Mouse (Mus musculus) G1E (cell line): ENCODE results near the gene Cygb. TPM values are rescaled to one million over a fixed set of nuclear protein-coding genes. Genes with fewer than 3 reads are reported as not detected.
"Not testable (repeated sequence)": the region's sequence is repeated elsewhere in the genome, so short reads cannot be mapped to it uniquely, and the experiment has no call there.

Source experiments
- ATAC-seq: 2 replicates; pipeline ENCODE4 v1.8.0; 2016; ENCODE audit warnings: mild to moderate bottlenecking; ENCODE audit not compliant: insufficient number of reproducible peaks, poor library complexity, low FRiP score, severe bottlenecking; ENCODE audit errors: extremely low read depth
- DNase-seq: peaks from one replicate; pipeline ENCODE4 v3.0.0; 2012; ENCODE audit warnings: low spot score
- H3K27me3 ChIP-seq: 2 replicates; pipeline ENCODE4 v1.6.1; 2012; ENCODE audit warnings: mild to moderate bottlenecking, low read length, inconsistent platforms; ENCODE audit not compliant: insufficient read depth
- H3K36me3 ChIP-seq: replicated peaks from 2 replicates; pipeline ENCODE3; 2012; ENCODE audit warnings: mild to moderate bottlenecking, inconsistent platforms
- H3K4me1 ChIP-seq: 2 replicates; pipeline ENCODE4 v1.6.1; 2012; ENCODE audit warnings: low read depth, low read length, inconsistent platforms, mixed read lengths; ENCODE audit not compliant: insufficient read depth
- H3K4me3 ChIP-seq: 2 replicates; pipeline ENCODE4 v1.5.1; 2012; ENCODE audit warnings: low read depth, mild to moderate bottlenecking, inconsistent platforms, low read length, moderate library complexity, mixed read lengths
- H3K9me3 ChIP-seq: replicated peaks from 2 replicates; pipeline ENCODE4 v1.6.1; 2012; ENCODE audit warnings: inconsistent platforms
- CTCF ChIP-seq: IDR thresholded peaks from 2 replicates; pipeline ENCODE4 v1.5.1; 2012; ENCODE audit warnings: low read depth, low read length, inconsistent platforms, mixed read lengths
- GATA1 ChIP-seq: IDR thresholded peaks from 2 replicates; pipeline ENCODE4 v1.6.1; 2012; ENCODE audit warnings: borderline replicate concordance, low read length, inconsistent platforms, mixed read lengths
- GATA2 ChIP-seq: IDR thresholded peaks from 2 replicates; pipeline ENCODE4 v1.6.1; 2012; ENCODE audit warnings: low read depth, low read length, inconsistent platforms, borderline replicate concordance
- POLR2AphosphoS5 ChIP-seq: IDR thresholded peaks from 2 replicates; pipeline ENCODE4 v1.6.1; 2012; ENCODE audit warnings: low read depth, low read length, inconsistent platforms; ENCODE audit not compliant: insufficient replicate concordance
- TAL1 ChIP-seq: conservative IDR thresholded peaks from 2 replicates; pipeline ENCODE4 v1.6.1; 2012; ENCODE audit warnings: low read depth, low read length, inconsistent platforms, mixed read lengths
- polyA plus RNA-seq: library from polyadenylated mRNA; stranded (reverse); fragments of >175 nt; gene quantifications from 2 replicates; pipeline ENCODE4 v1.2.3, GENCODE M21; 2012
- total RNA-seq, 2 experiments: library from RNA; stranded (forward) in 1 of 2; stranded (reverse) in 1 of 2; fragments of 200-1000 nt in 1 of 2; fragments of >200 nt in 1 of 2; fragmentation: Nextera tagmentation in 1 of 2; gene quantifications; 2 replicates each; pipeline ENCODE4 v1.2.3; 2014 to 2017

Gene Cygb
- total and polyA plus RNA-seq, 3 experiments = 0.05 TPM; not detected in 2

DNA sequence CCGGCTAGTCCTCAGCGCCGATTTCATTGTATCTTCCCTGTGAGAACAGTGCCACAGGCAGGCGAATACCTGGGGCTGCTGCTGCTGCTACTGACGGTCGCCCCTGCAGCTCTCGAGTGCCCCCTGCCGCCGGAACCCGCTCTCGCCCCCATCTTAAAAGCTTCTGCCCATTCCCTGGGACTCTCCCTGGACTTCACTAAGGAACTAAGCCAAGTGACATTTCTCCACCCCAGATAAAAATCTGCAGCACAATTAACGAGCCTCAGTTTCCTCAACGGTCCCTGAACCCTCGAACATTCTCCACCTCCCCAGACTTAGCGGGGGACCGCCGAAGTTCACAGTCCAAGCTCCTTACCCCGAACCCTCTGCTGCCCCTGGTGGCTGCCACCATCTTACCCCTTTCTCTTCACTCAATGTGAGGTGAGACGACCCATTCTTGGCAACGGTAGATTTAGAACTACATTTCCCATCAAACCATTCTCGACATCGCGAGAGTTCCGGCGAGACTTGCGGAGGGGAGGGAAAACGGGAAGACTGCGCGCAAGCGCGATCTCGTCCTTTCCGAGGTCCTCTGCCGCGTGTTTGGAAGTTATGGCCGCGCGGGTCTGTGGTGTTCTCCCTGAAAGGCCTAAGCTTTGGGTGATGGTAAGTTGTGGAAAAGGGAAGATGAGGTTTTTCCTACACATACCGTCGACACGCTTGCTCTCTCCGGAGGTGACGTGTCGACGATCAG, 17.2 kb upstream of the Cygb start:
- Histone ChIP-seq H3K9me3 (no peaks in the 10 kb centered on the region), H3K27me3 (peaks cover 16% of the 10 kb centered on the region), H3K4me3 (peak overlapping the region; percentile 80), H3K4me1 (peaks cover 66% of the 10 kb centered on the region), H3K36me3 (peaks cover 43% of the 10 kb centered on the region)
- TF ChIP-seq POLR2AphosphoS5 (no peak), CTCF (peak; percentile 61)
- DNase-seq (peak; percentile 76), ATAC-seq (peak; percentile 85)

DNA sequence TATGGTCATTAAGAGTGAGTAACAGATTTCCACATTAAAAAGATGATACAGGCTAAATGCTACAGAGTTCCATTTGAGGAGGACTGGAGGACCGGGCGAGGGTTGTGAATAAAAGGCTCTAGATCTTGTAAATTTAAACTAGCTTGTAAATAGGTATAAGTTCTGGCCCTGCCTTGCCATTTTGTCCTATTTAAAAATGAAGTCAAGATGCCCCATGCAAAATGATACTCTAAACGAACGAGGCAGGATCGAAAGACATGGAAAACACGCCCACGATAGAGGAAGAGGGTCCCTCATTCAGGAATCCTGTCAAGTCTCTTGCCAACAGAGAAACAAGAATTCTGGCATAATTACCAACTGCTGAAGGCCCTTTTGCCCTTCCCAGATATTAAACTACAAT, 16.3 kb upstream of the Cygb start:
- H3K27me3 ChIP-seq = peaks cover 17% of the 10 kb centered on the region
- ATAC-seq = no peak
- peaks cover 66% of the 10 kb centered on the region for H3K4me1 ChIP-seq
- TF ChIP-seq GATA1 (no peak), TAL1 (no peak), CTCF (no peak), GATA2 (no peak), POLR2AphosphoS5 (no peak)
- no peak overlapping the region for H3K4me3 ChIP-seq
- peaks cover 35% of the 10 kb centered on the region for H3K36me3 ChIP-seq
- no peak for DNase-seq
- no peaks in the 10 kb centered on the region for H3K9me3 ChIP-seq

DNA sequence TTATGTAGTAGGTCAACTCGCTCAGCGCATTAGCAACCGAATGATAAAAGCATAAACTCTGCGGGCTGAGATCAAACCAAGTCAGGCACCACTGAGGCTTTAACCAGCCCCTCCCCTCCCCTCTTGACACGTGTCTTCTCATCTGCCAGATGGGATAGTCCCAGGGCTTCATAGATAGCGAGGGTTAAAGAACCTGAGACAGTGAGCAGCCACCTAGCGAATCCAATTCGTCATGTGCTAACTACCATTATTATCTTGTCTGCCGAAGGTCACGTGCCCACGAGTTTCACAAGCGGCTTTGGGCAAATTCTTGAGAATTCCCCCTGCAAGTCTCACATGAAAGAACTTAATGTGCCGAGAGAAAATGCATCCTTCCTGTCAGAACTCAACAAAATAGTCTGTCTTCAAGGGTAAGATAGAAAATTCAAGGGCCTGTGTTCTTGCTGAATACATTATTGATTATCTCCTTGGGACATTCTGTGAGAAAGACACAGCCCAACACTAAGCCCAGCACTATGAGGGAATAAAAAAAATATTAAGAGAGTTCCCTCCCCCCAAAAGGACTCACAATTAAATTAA, 15.8 kb upstream of the Cygb start:
- H3K9me3 ChIP-seq = no peaks in the 10 kb centered on the region
- peaks cover 63% of the 10 kb centered on the region for H3K4me1 ChIP-seq
- H3K27me3 ChIP-seq = peaks cover 18% of the 10 kb centered on the region
- ATAC-seq (no peak), DNase-seq (no peak)
- H3K4me3 ChIP-seq = no peak overlapping the region
- TF ChIP-seq POLR2AphosphoS5 (no peak), GATA2 (no peak), GATA1 (no peak), TAL1 (no peak), CTCF (no peak)
- peaks cover 29% of the 10 kb centered on the region for H3K36me3 ChIP-seq

DNA sequence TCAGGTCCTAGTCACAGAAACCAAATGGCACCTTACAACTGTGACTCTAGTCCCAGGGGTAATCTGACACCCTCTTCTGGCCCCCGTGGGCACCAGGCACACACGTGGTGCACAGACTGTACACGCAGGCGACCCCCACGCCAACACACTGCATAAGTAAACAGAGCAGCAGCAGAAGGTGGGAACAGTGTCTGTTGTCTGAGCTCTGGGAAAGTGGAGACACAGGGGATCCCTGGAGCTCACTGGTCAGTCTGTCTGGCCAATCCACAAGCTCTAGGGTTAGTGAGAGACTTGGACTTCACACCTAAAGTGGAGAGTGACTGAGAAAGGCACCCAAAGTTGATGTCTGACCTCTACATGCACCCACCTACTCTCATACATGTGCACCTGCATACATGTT, 15.2 kb upstream of the Cygb start:
- TF ChIP-seq GATA1 (no peak), GATA2 (no peak), TAL1 (no peak), POLR2AphosphoS5 (no peak), CTCF (no peak)
- Histone ChIP-seq H3K36me3 (peaks cover 24% of the 10 kb centered on the region), H3K4me3 (no peak overlapping the region), H3K4me1 (peaks cover 58% of the 10 kb centered on the region), H3K9me3 (no peaks in the 10 kb centered on the region), H3K27me3 (peaks cover 21% of the 10 kb centered on the region)
- ATAC-seq (no peak), DNase-seq (no peak)

DNA sequence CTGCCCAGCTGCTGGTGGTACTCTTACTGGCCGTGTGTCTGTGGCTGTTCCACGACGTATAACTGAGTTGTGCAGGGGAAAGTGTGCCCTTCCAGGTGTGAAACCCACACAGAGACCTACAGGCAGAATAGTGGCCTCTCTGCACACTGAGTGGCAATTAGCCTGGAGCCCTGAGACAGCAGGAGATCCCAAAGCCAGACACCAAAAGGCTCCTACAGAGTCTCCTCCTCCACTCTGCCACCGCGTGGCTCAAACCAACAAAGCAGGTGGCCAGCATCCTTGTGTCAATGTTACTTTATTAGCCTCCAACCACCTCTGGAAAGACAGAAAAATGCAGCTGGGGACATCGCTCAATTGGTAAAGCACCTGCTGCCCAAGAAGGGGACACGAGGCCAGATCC, 14.7 kb upstream of the Cygb start:
- DNase-seq = no peak
- no peak for TF ChIP-seq GATA1
- no peak for TF ChIP-seq TAL1
- H3K4me3 ChIP-seq = no peak overlapping the region
- no peaks in the 10 kb centered on the region for H3K9me3 ChIP-seq
- peaks cover 58% of the 10 kb centered on the region for H3K4me1 ChIP-seq
- ATAC-seq = no peak
- H3K27me3 ChIP-seq = peaks cover 26% of the 10 kb centered on the region
- H3K36me3 ChIP-seq = peaks cover 19% of the 10 kb centered on the region

DNA sequence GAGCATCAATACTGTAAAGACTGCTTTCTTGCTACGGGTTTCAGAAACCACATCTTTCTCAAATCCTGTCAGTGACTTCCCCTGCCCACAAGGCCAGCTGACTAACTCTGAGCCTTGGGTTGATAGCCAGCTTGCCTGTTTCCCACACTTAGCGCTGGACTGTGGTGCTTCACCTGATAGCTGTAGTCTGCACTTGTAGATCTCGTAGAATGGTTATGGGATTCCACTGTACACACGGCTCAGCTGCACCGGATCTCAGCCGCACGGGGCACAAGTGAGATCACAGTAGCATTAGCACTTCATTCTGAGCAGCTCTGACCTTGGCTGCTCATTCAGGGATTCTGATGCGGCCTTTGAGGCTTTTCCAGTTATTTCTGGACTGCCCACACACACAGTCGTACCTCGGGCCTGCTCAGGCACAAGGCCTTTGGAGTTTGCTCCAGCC, 14.3 kb upstream of the Cygb start:
- Histone ChIP-seq H3K4me1 (peaks cover 58% of the 10 kb centered on the region), H3K9me3 (no peaks in the 10 kb centered on the region), H3K36me3 (peaks cover 15% of the 10 kb centered on the region), H3K4me3 (no peak overlapping the region), H3K27me3 (peaks cover 30% of the 10 kb centered on the region)
- DNase-seq (no peak), ATAC-seq (no peak)
- TF ChIP-seq TAL1 (no peak), POLR2AphosphoS5 (no peak), GATA2 (no peak), GATA1 (no peak), CTCF (no peak)

DNA sequence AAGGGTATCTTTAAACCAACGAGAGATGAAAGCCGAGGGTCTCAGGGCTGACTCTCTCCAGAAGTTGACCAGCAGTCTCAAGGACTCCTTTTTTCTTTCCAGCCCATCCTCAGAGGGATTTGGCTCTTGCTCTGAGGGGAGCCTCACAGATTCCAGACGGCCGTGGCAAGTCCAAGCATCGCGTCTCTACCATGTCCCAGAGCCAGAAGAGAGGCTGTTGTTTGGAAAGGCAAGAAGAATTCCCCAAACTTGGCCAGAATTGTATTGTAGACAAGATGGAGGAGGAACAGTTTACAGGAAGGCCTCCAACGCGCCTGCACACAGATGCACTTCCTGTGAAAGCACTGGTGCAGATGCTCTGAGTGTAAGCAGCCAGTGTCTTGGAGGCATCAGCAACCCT, 13.8 kb upstream of the Cygb start:
- no peak overlapping the region for H3K4me3 ChIP-seq
- peaks cover 10% of the 10 kb centered on the region for H3K36me3 ChIP-seq
- no peaks in the 10 kb centered on the region for H3K9me3 ChIP-seq
- ATAC-seq (no peak), DNase-seq (no peak)
- no peak for TF ChIP-seq CTCF
- TF ChIP-seq TAL1 = no peak
- no peak for TF ChIP-seq GATA2
- no peak for TF ChIP-seq POLR2AphosphoS5
- TF ChIP-seq GATA1 = no peak
- H3K27me3 ChIP-seq = peaks cover 34% of the 10 kb centered on the region
- H3K4me1 ChIP-seq = peaks cover 58% of the 10 kb centered on the region

DNA sequence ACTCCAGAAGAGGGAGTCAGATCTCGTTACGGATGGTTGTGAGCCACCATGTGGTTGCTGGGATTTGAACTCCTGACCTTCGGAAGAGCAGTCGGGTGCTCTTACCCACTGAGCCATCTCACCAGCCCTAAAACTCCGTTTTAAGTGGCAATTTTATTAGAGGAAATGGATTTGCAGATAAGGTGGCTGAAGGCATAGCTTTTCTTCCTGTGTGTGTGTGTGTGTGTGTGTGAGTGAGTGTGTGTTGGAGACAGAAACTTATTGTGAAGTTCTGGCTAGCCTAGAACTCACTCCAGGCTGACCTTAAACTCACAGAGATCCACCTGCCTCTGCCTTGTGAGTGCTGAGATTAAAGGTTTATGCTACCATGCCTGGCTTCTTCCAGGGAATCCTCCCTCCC, 12.9 kb upstream of the Cygb start:
- not testable (repeated sequence) for H3K4me3 ChIP-seq, H3K36me3 ChIP-seq, H3K9me3 ChIP-seq, ATAC-seq, DNase-seq
- Histone ChIP-seq H3K27me3 (peaks cover 44% of the 10 kb centered on the region), H3K4me1 (peaks cover 61% of the 10 kb centered on the region)
